Mouse (Mus musculus) lung, postnatal 0 days (tissue): ENCODE measurements around the gene Prickle4. TPM values are rescaled to one million over a fixed set of nuclear protein-coding genes. Genes with fewer than 3 reads are reported as not detected.
A peak's percentile ranks its signal among the peaks of the same experiment; 100 is the strongest.
"Not testable (repeated sequence)": the region's sequence is repeated elsewhere in the genome, so short reads cannot be mapped to it uniquely, and the experiment has no call there.

Experiments used
- ATAC-seq: fragments of 200-750 bp; cut with Nextera tagmentation; 2 replicates; pipeline ENCODE4 v1.8.0; 2017; ENCODE audit warnings: moderate library complexity
- DNase-seq: peaks from one replicate; pipeline ENCODE4 v3.0.0-alpha.2; 2016; ENCODE audit warnings: low spot score
- H3K27ac ChIP-seq: fragments of 300-500 bp; sonication (generic); 2 replicates; pipeline ENCODE4 v1.5.1; 2014; ENCODE audit warnings: antibody characterized with exemption, mild to moderate bottlenecking, low read length, mixed read lengths
- H3K27me3 ChIP-seq: fragments of 300-500 bp; sonication (generic); replicated peaks from 2 replicates; pipeline ENCODE4 v1.6.1; 2014; ENCODE audit warnings: low read length, mixed read lengths; ENCODE audit not compliant: insufficient read depth
- H3K36me3 ChIP-seq: fragments of 300-500 bp; sonication (generic); 2 replicates; pipeline ENCODE4 v1.6.1; 2014; ENCODE audit warnings: low read length, mixed read lengths; ENCODE audit not compliant: insufficient read depth
- H3K4me1 ChIP-seq: fragments of 300-500 bp; sonication (generic); 2 replicates; pipeline ENCODE4 v1.6.1; 2014; ENCODE audit warnings: antibody characterized with exemption, low read depth, low read length, mixed read lengths; ENCODE audit not compliant: insufficient read depth
- H3K4me2 ChIP-seq: fragments of 300-500 bp; sonication (generic); replicated peaks from 2 replicates; pipeline ENCODE4 v1.6.1; 2014; ENCODE audit warnings: low read depth, mild to moderate bottlenecking, low read length, moderate library complexity, mixed read lengths
- H3K4me3 ChIP-seq: fragments of 300-500 bp; sonication (generic); 2 replicates; pipeline ENCODE4 v1.5.1; 2014; ENCODE audit warnings: low read depth, low read length
- H3K9ac ChIP-seq: fragments of 300-500 bp; sonication (generic); replicated peaks from 2 replicates; pipeline ENCODE4 v1.6.1; 2014; ENCODE audit warnings: low read depth, mild to moderate bottlenecking
- H3K9me3 ChIP-seq: fragments of 300-500 bp; sonication (generic); 2 replicates; pipeline ENCODE4 v1.6.1; 2016; ENCODE audit warnings: low read length, mixed read lengths
- CTCF ChIP-seq: IDR thresholded peaks from 2 replicates; pipeline ENCODE4 v1.5.1; 2016; ENCODE audit warnings: antibody characterized with exemption, mild to moderate bottlenecking
- EP300 ChIP-seq: IDR thresholded peaks from 2 replicates; pipeline ENCODE4 v1.6.1; 2016; ENCODE audit warnings: antibody characterized with exemption, mild to moderate bottlenecking, control low read depth
- WGBS: fragments of 180-500 bp; shearing (Covaris S2); extraction: QIAGEN DNeasy Blood & Tissue Kit; methylation state at CpG from one replicate; pipeline ENCODE4 v1.1.7; 2014; 5-methylcytosine and 5-hydroxymethylcytosine counted together
- polyA plus RNA-seq: library from polyadenylated mRNA; unstranded; fragments of >200 nt; fragmentation: Nextera tagmentation; extraction: Ambion mirVana; gene quantifications from 2 replicates; pipeline ENCODE4 v1.2.1, GENCODE M21; 2015

Prickle4 gene
- polyA plus RNA-seq, 1 experiment from 2014 or later = 0.94 TPM

- H3K4me3 ChIP-seq = no peak overlapping the region
- DNase-seq (peak; percentile 87), ATAC-seq (peak; percentile 83)
- 0 out of 2 replicates have a peak overlapping the region, but pooled peaks have one; percentile 11 for H3K4me2 ChIP-seq
- H3K27ac ChIP-seq = no peak overlapping the region; the same call in 1 of the 2 replicates
- WGBS = 60% methylated on average over 7 of the region's 7 CpGs
- no peak overlapping the region for H3K9ac ChIP-seq
- no peaks in the 10 kb centered on the region for H3K36me3 ChIP-seq
- no peaks in the 10 kb centered on the region for H3K9me3 ChIP-seq
- no peaks in the 10 kb centered on the region for H3K27me3 ChIP-seq
- TF ChIP-seq CTCF (no peak), EP300 (peak; percentile 84)
- H3K4me1 ChIP-seq = no peaks in the 10 kb centered on the region
These were observed 30.1 kb downstream of the Prickle4 start for GRCm38 (mm10) chr17:47664474-47664873.

- Histone ChIP-seq H3K4me3 (no peak overlapping the region), H3K9me3 (no peaks in the 10 kb centered on the region), H3K36me3 (no peaks in the 10 kb centered on the region), H3K4me1 (no peaks in the 10 kb centered on the region), H3K9ac (no peak overlapping the region), H3K4me2 (no peak overlapping the region), H3K27me3 (no peaks in the 10 kb centered on the region), H3K27ac (no peak overlapping the region)
- no peak for TF ChIP-seq CTCF
- TF ChIP-seq EP300 = no peak
- no peak for DNase-seq
- WGBS = 62% methylated on average over 9 of the region's 9 CpGs
- no peak for ATAC-seq
These were observed 31.4 kb downstream of the Prickle4 start for GRCm38 (mm10) chr17:47663009-47663713.

GRCm38 (mm10) chr17:47658741-47659243, 35.7 kb downstream of the Prickle4 start:
- Histone ChIP-seq H3K27me3 (no peaks in the 10 kb centered on the region), H3K36me3 (no peaks in the 10 kb centered on the region), H3K9ac (no peak overlapping the region), H3K4me1 (no peaks in the 10 kb centered on the region), H3K27ac (no peak overlapping the region), H3K4me3 (no peak overlapping the region), H3K4me2 (no peak overlapping the region), H3K9me3 (no peaks in the 10 kb centered on the region)
- no peak for TF ChIP-seq EP300
- DNase-seq (no peak), ATAC-seq (no peak)
- 73% methylated on average over 3 of the region's 3 CpGs for WGBS

GRCm38 (mm10) chr17:47657901-47658300, 36.6 kb downstream of the Prickle4 start:
- WGBS = 76% methylated on average over 4 of the region's 4 CpGs

GRCm38 (mm10) chr17:47655697-47656096, 38.8 kb downstream of the Prickle4 start:
- no peak overlapping the region for H3K9ac ChIP-seq
- H3K27ac ChIP-seq = no peak overlapping the region
- H3K4me3 ChIP-seq = no peak overlapping the region
- DNase-seq (no peak), ATAC-seq (no peak)
- no peaks in the 10 kb centered on the region for H3K9me3 ChIP-seq
- no peaks in the 10 kb centered on the region for H3K27me3 ChIP-seq
- TF ChIP-seq CTCF = no peak
- TF ChIP-seq EP300 = no peak
- WGBS = 66% methylated on average over 5 of the region's 5 CpGs
- H3K36me3 ChIP-seq = no peaks in the 10 kb centered on the region
- H3K4me2 ChIP-seq = no peak overlapping the region
- no peaks in the 10 kb centered on the region for H3K4me1 ChIP-seq

More at GRCm38 (mm10) chr17:47657901-47658300, 36.6 kb downstream of the Prickle4 start:
- ATAC-seq (no peak), DNase-seq (no peak)
- Histone ChIP-seq H3K4me2 (no peak overlapping the region), H3K36me3 (no peaks in the 10 kb centered on the region), H3K4me3 (no peak overlapping the region), H3K9me3 (no peaks in the 10 kb centered on the region), H3K27ac (no peak overlapping the region), H3K9ac (no peak overlapping the region), H3K4me1 (no peaks in the 10 kb centered on the region), H3K27me3 (no peaks in the 10 kb centered on the region)
- TF ChIP-seq EP300 = no peak
- peak; percentile 21 for TF ChIP-seq CTCF

- H3K36me3 ChIP-seq, H3K4me1 ChIP-seq, H3K4me2 ChIP-seq, H3K9me3 ChIP-seq, H3K27me3 ChIP-seq, H3K4me3 ChIP-seq, DNase-seq, ATAC-seq, H3K27ac ChIP-seq, H3K9ac ChIP-seq: not testable (repeated sequence)
- 95% methylated on average over 8 of the region's 8 CpGs for WGBS
These were observed 40.2 kb downstream of the Prickle4 start for GRCm38 (mm10) chr17:47654346-47654745.
